Mouse (Mus musculus) cortical plate, adult 2 months (tissue): ENCODE results near the gene Slc15a3.

Experiments used
- CTCF ChIP-seq: fragments of 200-500 bp; IDR thresholded peaks from 2 replicates; pipeline ENCODE4 v1.5.1; 2011; ENCODE audit warnings: mild to moderate bottlenecking, control low read depth, low read length; ENCODE audit not compliant: insufficient read depth; ENCODE audit errors: extremely low read depth
- POLR2A ChIP-seq: fragments of 200-500 bp; IDR thresholded peaks from 2 replicates; pipeline ENCODE4 v1.6.1; 2011; ENCODE audit warnings: mild to moderate bottlenecking, low read length, control low read depth; ENCODE audit not compliant: insufficient read depth; ENCODE audit errors: extremely low read depth

DNA sequence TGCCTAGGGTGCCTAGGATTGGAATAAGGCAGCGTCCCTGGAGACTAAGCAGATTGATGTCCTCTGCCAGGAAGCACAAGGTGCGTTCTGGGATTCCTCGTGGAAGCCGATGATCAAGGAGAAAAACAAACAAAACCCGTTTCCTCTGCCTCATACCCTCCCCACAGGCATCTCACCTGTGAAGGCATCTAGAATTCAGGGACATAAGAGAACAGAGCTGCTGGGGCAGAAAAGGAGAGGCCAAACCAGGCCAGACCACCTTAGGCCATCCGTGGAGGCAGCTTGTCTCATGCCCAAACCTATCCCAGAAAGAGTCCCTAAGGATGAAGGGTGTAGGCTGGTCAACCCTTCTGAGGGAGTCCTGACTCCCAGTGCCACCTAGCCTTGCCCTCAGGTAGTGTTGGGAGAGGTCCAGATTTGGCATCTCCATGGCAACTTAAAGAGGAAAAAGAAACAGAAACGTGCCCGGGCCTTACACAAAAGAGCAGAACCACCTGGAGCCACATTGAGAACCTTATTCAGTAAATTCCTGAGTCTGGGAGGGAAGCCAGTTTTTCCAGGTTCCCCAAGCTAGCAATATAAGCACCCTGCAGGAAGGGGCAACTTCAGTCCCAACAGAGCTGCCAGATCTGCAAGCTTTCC is 30.5 kb downstream of the Slc15a3 start, which contains the start of gene Tmem132a:
- no peak for TF ChIP-seq CTCF
- no peak for TF ChIP-seq POLR2A
